Mouse (Mus musculus) brown adipose tissue, adult 24 weeks (tissue): ENCODE measurements around the gene Acox3. TPM values are rescaled to one million over a fixed set of nuclear protein-coding genes. Genes with fewer than 3 reads are reported as not detected.

Source experiments
- H3K27ac ChIP-seq: fragments of 200-500 bp; replicated peaks from 2 replicates; pipeline ENCODE4 v1.5.1; 2012; ENCODE audit warnings: low read depth, mild to moderate bottlenecking, low read length
- H3K4me1 ChIP-seq: fragments of 200-500 bp; 2 replicates; pipeline ENCODE4 v1.6.1; 2012; ENCODE audit warnings: low read length, mixed read lengths; ENCODE audit not compliant: control insufficient read depth, insufficient read depth, insufficient read length
- H3K4me3 ChIP-seq: fragments of 200-500 bp; 2 replicates; pipeline ENCODE4 v1.5.1; 2012; ENCODE audit warnings: low read depth, mild to moderate bottlenecking, low read length, moderate library complexity; ENCODE audit not compliant: insufficient read depth
- polyA plus RNA-seq: library from polyadenylated mRNA; stranded (reverse); fragments of >200 nt; gene quantifications from 2 replicates; pipeline ENCODE4 v1.2.4, GENCODE M21; 2012; ENCODE audit not compliant: missing spikeins, insufficient read depth, insufficient read length

The Acox3 gene
- polyA plus RNA-seq, 1 experiment = 24.1 TPM

GRCm38 (mm10) chr5:35644082-35644481 lies 61.2 kb downstream of the Acox3 start:
- no peak overlapping the region for H3K4me3 ChIP-seq
- peaks cover 16% of the 10 kb centered on the region for H3K4me1 ChIP-seq
- H3K27ac ChIP-seq = no peak overlapping the region

GRCm38 (mm10) chr5:35645938-35646493 lies 63.2 kb downstream of the Acox3 start:
- Histone ChIP-seq H3K4me3 (no peak overlapping the region), H3K4me1 (peaks cover 16% of the 10 kb centered on the region), H3K27ac (no peak overlapping the region)

GRCm38 (mm10) chr5:35646927-35647326 lies 64.1 kb downstream of the Acox3 start:
- H3K4me1 ChIP-seq = peaks cover 16% of the 10 kb centered on the region
- H3K4me3 ChIP-seq = no peak overlapping the region
- peak overlapping the region; percentile 62 for H3K27ac ChIP-seq

- Histone ChIP-seq H3K27ac (peak overlapping the region; percentile 73), H3K4me3 (no peak overlapping the region), H3K4me1 (peaks cover 16% of the 10 kb centered on the region)
These were observed 64.7 kb downstream of the Acox3 start for GRCm38 (mm10) chr5:35647562-35647961.

GRCm38 (mm10) chr5:35648230-35648629 lies 65.4 kb downstream of the Acox3 start:
- Histone ChIP-seq H3K4me1 (peaks cover 20% of the 10 kb centered on the region), H3K4me3 (no peak overlapping the region), H3K27ac (peak overlapping the region; percentile 73)

GRCm38 (mm10) chr5:35652319-35652718 lies 69.5 kb downstream of the Acox3 start:
- no peak overlapping the region for H3K27ac ChIP-seq

GRCm38 (mm10) chr5:35652872-35653271 lies 70.0 kb downstream of the Acox3 start:
- Histone ChIP-seq H3K27ac (peak overlapping the region; percentile 41; the same call in 1 of the 2 replicates), H3K4me1 (peaks cover 14% of the 10 kb centered on the region), H3K4me3 (no peak overlapping the region)

More at GRCm38 (mm10) chr5:35652319-35652718, 69.5 kb downstream of the Acox3 start:
- Histone ChIP-seq H3K4me1 (peaks cover 18% of the 10 kb centered on the region), H3K4me3 (no peak overlapping the region)

- peaks cover 8% of the 10 kb centered on the region for H3K4me1 ChIP-seq
- H3K4me3 ChIP-seq = no peak overlapping the region
- H3K27ac ChIP-seq = peak overlapping the region; percentile 79
These were observed 71.0 kb downstream of the Acox3 start for GRCm38 (mm10) chr5:35653743-35654395.

GRCm38 (mm10) chr5:35655753-35656485 lies 73.1 kb downstream of the Acox3 start:
- Histone ChIP-seq H3K4me1 (peaks cover 8% of the 10 kb centered on the region), H3K4me3 (no peak overlapping the region), H3K27ac (no peak overlapping the region)

GRCm38 (mm10) chr5:35659503-35659902 lies 76.7 kb downstream of the Acox3 start:
- H3K27ac ChIP-seq = no peak overlapping the region
- H3K4me3 ChIP-seq = no peak overlapping the region
- no peaks in the 10 kb centered on the region for H3K4me1 ChIP-seq

GRCm38 (mm10) chr5:35661210-35661609 lies 78.4 kb downstream of the Acox3 start:
- no peak overlapping the region for H3K27ac ChIP-seq
- H3K4me1 ChIP-seq = no peaks in the 10 kb centered on the region
- H3K4me3 ChIP-seq = no peak overlapping the region

GRCm38 (mm10) chr5:35662021-35662545 lies 79.2 kb downstream of the Acox3 start:
- Histone ChIP-seq H3K4me3 (no peak overlapping the region), H3K27ac (no peak overlapping the region), H3K4me1 (no peaks in the 10 kb centered on the region)

Other genes starting within 250 kb of the Acox3 start
- not detected in 2 replicates for gene Hmx1, start 193.9 kb upstream of the Acox3 start, polyA plus RNA-seq
- 0.48 and 0.83 TPM in 2 replicates for gene Cpz, start 57.3 kb upstream of the Acox3 start, polyA plus RNA-seq
- gene Trmt44, start 8.0 kb upstream of the Acox3 start, polyA plus RNA-seq = 1.1 and 2.8 TPM in 2 replicates
- gene Htra3, start 96.7 kb downstream of the Acox3 start, polyA plus RNA-seq = 60.4 and 62.3 TPM in 2 replicates
- gene Sh3tc1, start 156.9 kb downstream of the Acox3 start, polyA plus RNA-seq = 16.6 and 17.9 TPM in 2 replicates
- 4.6 and 7.5 TPM in 2 replicates for gene Ablim2, start 174.8 kb downstream of the Acox3 start, polyA plus RNA-seq